Mouse (Mus musculus) forebrain, postnatal 0 days (tissue): ENCODE data around the gene Dbt. TPM values are rescaled to one million over a fixed set of nuclear protein-coding genes. Genes with fewer than 3 reads are reported as not detected.

Experiments
- ATAC-seq: fragments of 200-750 bp; cut with Nextera tagmentation; 2 replicates; pipeline ENCODE4 v1.8.0; 2017; ENCODE audit warnings: mild to moderate bottlenecking, moderate library complexity
- DNase-seq: peaks from one replicate; pipeline ENCODE4 v3.0.0-alpha.2; 2015
- H3K27ac ChIP-seq: fragments of 300-500 bp; sonication (generic); 2 replicates; pipeline ENCODE4 v1.5.1; 2014; ENCODE audit warnings: low read depth, mild to moderate bottlenecking, antibody characterized with exemption, low read length, moderate library complexity, mixed read lengths
- H3K27me3 ChIP-seq: fragments of 300-500 bp; sonication (generic); 2 replicates; pipeline ENCODE4 v1.6.1; 2014; ENCODE audit warnings: mild to moderate bottlenecking, low read length, mixed read lengths; ENCODE audit not compliant: insufficient read depth
- H3K36me3 ChIP-seq: fragments of 300-500 bp; sonication (generic); 2 replicates; pipeline ENCODE4 v1.6.1; 2014; ENCODE audit warnings: mild to moderate bottlenecking, moderate library complexity; ENCODE audit not compliant: insufficient read depth
- H3K4me1 ChIP-seq: fragments of 300-500 bp; sonication (generic); 2 replicates; pipeline ENCODE4 v1.6.1; 2014; ENCODE audit warnings: antibody characterized with exemption; ENCODE audit not compliant: insufficient read depth
- H3K4me2 ChIP-seq: fragments of 300-500 bp; sonication (generic); 2 replicates; pipeline ENCODE4 v1.6.1; 2014; ENCODE audit warnings: low read depth, mild to moderate bottlenecking, moderate library complexity
- H3K4me3 ChIP-seq: fragments of 300-500 bp; sonication (generic); 2 replicates; pipeline ENCODE4 v1.5.1; 2014; ENCODE audit warnings: low read depth, low read length, mixed read lengths
- H3K9ac ChIP-seq: fragments of 300-500 bp; sonication (generic); 2 replicates; pipeline ENCODE4 v1.6.1; 2014; ENCODE audit warnings: mild to moderate bottlenecking
- H3K9me3 ChIP-seq: fragments of 300-500 bp; sonication (generic); 2 replicates; pipeline ENCODE4 v1.6.1; 2016; ENCODE audit warnings: low read length
- CTCF ChIP-seq: sonication (generic); IDR thresholded peaks from 2 replicates; pipeline ENCODE4 v1.5.1; 2016; ENCODE audit warnings: antibody characterized with exemption, control low read depth, low read depth
- WGBS: fragments of 180-500 bp; shearing (Covaris S2); extraction: QIAGEN DNeasy Blood & Tissue Kit; methylation state at CpG from one replicate; pipeline ENCODE4 v1.1.7; 2014; 5-methylcytosine and 5-hydroxymethylcytosine counted together
- polyA plus RNA-seq: library from polyadenylated mRNA; unstranded; fragments of >200 nt; fragmentation: Nextera tagmentation; extraction: Ambion mirVana; gene quantifications from 2 replicates; pipeline ENCODE4 v1.2.1, GENCODE M21; 2015
- total RNA-seq: library from RNA; depleted of rRNA; stranded (reverse); fragments of >200 nt; gene quantifications from 2 replicates; pipeline ENCODE4 v1.2.3, GENCODE M21; 2014; rRNA removed

Dbt gene
- total and polyA plus RNA-seq, 2 experiments from 2014 or later, result 13.3 to 21.1 TPM

DNA sequence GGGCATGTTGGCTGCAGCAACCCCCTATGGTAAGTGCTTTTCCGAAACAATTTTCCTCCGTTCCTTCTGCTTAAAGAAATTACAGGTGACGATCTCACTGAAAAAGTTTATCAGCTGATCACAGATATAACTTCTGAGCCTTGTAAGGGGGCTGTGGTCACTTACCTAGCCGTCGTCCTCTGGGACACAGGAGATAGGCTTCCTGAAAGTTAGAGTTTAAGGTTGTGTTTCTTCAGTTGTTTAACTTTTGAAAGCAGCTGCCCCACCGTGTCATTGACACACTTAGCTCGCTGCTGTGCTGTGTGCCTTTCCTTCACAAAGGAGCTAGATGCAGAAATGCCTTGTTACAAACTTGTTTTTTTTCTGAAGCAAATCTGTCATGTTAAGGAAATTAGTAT is 50.2 kb downstream of the Dbt start:
- Histone ChIP-seq H3K27me3 (no peaks in the 10 kb centered on the region), H3K9ac (no peak overlapping the region), H3K36me3 (no peaks in the 10 kb centered on the region), H3K4me3 (no peak overlapping the region), H3K4me2 (no peak overlapping the region), H3K27ac (no peak overlapping the region), H3K4me1 (no peaks in the 10 kb centered on the region), H3K9me3 (no peaks in the 10 kb centered on the region)
- no peak for TF ChIP-seq CTCF
- ATAC-seq (no peak), DNase-seq (no peak)
- 87% methylated on average over 7 of the region's 7 CpGs for WGBS

DNA sequence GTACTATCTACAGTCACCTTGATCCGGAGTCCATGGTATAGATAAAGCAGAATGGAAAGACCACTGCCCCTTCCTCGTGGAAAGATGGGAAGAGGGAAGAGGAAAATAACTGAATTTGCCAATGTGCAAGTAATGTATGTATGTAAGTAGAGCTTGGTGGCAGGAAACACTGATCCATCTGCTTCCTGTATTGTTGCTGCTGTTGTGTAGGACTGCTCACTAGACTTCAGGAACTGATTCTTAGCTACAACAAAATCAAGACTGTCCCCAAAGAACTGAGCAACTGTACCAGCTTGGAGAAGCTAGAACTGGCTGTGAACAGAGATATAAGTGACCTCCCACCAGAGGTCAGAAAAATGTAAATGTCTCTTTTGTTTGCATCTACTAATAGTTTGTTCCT is 57.8 kb downstream of the Dbt start:
- no peak for ATAC-seq
- Histone ChIP-seq H3K4me1 (no peaks in the 10 kb centered on the region), H3K9ac (no peak overlapping the region), H3K27ac (no peak overlapping the region), H3K4me2 (no peak overlapping the region), H3K4me3 (no peak overlapping the region), H3K27me3 (no peaks in the 10 kb centered on the region), H3K9me3 (no peaks in the 10 kb centered on the region), H3K36me3 (no peaks in the 10 kb centered on the region)
- 80% methylated on average over 2 of the region's 2 CpGs for WGBS
- TF ChIP-seq CTCF, result no peak
- no peak for DNase-seq

DNA sequence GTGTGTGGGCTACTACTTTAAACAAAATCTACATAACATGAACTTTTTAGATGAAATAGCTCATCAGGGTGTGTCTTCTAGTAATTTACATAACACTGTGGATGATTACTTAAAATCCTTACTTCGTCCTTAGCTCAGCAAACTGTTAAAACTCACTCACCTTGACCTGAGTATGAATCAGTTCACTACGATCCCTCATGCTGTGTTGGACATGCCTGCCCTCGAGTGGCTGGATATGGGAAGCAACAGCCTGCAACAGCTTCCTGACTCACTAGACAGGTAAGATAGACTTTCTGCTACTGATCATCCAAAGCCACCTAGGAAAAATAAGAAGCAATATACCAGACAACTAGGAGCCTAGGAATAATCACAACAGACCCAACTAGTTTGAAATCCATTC is 64.4 kb downstream of the Dbt start:
- Histone ChIP-seq H3K36me3 (peaks cover 17% of the 10 kb centered on the region), H3K9ac (no peak overlapping the region), H3K4me1 (no peaks in the 10 kb centered on the region), H3K4me2 (no peak overlapping the region), H3K4me3 (no peak overlapping the region), H3K27ac (no peak overlapping the region), H3K27me3 (no peaks in the 10 kb centered on the region), H3K9me3 (no peaks in the 10 kb centered on the region)
- WGBS, result 61% methylated on average over 3 of the region's 3 CpGs
- TF ChIP-seq CTCF, result peak; percentile 45
- no peak for DNase-seq
- ATAC-seq, result no peak

DNA sequence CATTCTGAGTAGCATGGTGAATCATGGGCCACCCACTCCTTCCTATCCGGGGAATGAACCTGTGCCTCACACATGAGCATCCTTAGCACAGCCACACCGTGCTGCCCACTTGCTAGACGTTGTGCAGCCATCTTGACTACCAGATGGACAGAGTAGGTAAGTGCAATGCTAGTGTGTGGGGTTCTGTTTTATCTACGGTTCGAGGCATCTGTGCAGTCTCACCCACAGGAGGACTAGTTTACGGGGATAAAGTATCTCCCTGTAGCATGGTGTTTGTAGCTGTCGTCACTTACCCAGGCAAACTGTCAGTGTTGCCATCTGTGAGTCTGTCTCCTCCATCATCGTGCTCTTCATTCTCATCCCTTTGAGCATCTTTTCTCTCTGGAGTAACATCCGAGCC is 69.3 kb downstream of the Dbt start:
- Histone ChIP-seq H3K27ac (no peak overlapping the region), H3K9me3 (no peaks in the 10 kb centered on the region), H3K27me3 (no peaks in the 10 kb centered on the region), H3K4me2 (no peak overlapping the region), H3K36me3 (peaks cover 51% of the 10 kb centered on the region), H3K4me3 (no peak overlapping the region), H3K9ac (no peak overlapping the region), H3K4me1 (no peaks in the 10 kb centered on the region)
- TF ChIP-seq CTCF, result no peak
- ATAC-seq (no peak), DNase-seq (no peak)
- 87% methylated on average over 9 of the region's 9 CpGs for WGBS

DNA sequence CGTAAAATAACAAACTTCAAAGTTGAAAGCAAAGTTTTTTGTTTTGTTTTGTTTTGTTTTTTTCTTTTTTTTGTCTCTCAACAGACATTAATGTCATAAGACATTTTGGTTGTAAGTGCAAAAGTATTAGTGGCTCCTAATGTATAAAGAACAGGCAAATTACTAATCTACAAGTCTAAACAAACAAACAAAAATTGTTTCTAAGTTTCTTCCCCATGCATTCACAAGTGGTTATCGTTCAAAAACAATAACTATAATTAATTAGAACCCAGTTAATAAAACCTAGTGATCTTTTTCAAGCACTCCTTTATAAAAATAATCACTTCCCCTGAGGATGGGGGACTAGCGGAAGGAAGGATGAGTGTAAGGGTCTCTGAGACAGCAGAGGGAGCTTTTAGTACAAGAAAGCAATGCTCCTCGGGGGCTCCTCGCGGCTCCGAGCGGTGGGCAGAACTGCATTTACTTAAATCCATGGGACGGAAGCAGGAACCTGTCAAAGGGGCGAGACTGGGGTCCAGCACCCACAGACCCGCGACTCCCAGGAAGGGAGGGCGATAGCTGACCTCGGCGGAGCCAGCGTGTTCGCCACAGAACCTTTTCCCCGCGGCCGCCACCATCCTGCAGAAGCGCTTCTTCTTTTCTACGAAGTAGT is 81.3 kb downstream of the Dbt start:
- H3K27ac ChIP-seq, result peak overlapping the region; percentile 92
- 3% methylated on average over 22 of the region's 22 CpGs for WGBS
- peak overlapping the region; percentile 58 for H3K4me2 ChIP-seq
- no peaks in the 10 kb centered on the region for H3K9me3 ChIP-seq
- H3K27me3 ChIP-seq, result no peaks in the 10 kb centered on the region
- peak overlapping the region; percentile 91 for H3K4me3 ChIP-seq
- ATAC-seq (peak; percentile 87), DNase-seq (peak; percentile 72)
- H3K9ac ChIP-seq, result peak overlapping the region; percentile 65
- H3K36me3 ChIP-seq, result peaks cover 15% of the 10 kb centered on the region
- TF ChIP-seq CTCF, result peak; percentile 63
- H3K4me1 ChIP-seq, result peaks cover 9% of the 10 kb centered on the region; the same call in 1 of the 2 replicates

DNA sequence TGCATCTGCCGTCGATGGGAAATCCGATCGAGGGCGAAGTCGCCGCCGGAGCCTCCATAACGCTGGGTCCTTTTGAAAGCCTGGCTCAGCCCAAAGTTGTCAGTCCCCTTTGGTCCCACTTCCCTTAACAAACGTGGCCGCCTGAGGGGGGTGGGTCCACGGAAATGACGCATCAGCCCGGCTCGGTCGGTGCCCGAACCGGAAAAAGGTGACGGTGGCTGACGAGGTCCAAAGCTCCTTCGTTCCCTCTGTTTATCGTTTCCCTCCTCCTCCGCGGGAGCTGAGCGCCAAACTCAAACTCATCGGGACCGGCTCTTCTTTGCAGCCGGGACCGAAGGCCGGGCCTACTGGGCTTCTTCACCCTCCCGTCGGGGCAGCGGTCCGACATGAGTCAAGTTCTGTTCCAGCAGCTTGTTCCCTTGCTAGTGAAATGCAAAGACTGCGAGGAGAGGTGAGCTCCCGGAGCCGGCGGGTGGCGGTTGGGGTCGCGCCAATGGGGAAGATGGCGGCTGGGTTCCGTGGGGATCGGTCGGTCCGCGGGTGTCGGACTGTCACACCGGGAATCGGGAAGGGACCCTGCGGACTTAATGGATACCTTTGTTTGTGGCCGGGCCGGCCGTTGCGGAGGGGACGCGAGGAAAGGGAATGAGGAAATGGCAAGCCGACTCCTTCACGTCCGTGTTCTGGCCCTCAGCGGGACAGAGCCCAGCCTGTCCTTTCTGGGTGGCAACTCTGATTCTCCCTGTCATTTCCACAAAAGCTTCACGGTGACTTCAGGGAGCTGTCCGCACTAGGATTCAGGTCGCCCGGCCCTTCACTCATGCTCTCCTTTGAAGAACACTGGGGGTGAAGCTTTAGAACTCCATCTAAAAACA is 82.1 kb downstream of the Dbt start, which contains the start of gene Sass6:
Gene Sass6 (plus strand): TSS at position 255 of the 875 bp plus-strand sequence.
- Histone ChIP-seq H3K4me1 (peaks cover 9% of the 10 kb centered on the region; the same call in 1 of the 2 replicates), H3K27me3 (no peaks in the 10 kb centered on the region), H3K4me3 (peak within 1 kb of the TSS; percentile 91), H3K9ac (peak within 1 kb of the TSS; percentile 65), H3K27ac (peak within 1 kb of the TSS; percentile 92), H3K9me3 (no peaks in the 10 kb centered on the region), H3K4me2 (peak within 1 kb of the TSS; percentile 58), H3K36me3 (peaks cover 8% of the 10 kb centered on the region; the same call in 1 of the 2 replicates)
- DNase-seq (peak; percentile 99), ATAC-seq (peak; percentile 99)
- no peak for TF ChIP-seq CTCF
- under 1% methylated on average over 65 of the region's 65 CpGs for WGBS

DNA sequence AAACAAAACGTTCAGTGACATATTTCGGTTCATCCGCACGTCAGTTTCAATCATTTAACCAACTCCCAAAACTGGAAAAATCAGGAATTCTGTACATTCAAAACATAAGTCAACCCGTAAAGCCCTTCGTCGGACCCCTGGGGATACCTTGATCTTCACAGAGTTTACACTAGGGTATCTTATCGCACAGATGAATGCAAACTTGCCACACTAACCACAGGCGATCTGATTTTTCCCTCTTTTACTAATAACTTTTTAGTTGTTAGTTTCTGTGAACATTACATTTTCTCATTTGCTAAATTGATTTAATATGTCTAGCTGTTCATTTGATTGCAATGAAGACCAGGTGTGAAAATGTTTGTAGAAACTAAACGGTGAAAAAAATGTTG is 82.7 kb downstream of the Dbt start:
- no peak overlapping the region for H3K27ac ChIP-seq
- peak overlapping the region; percentile 91 for H3K4me3 ChIP-seq

More for the DNA sequence above, 82.7 kb downstream of the Dbt start:
- WGBS, result 9% methylated on average over 10 of the region's 10 CpGs
- no peak for ATAC-seq
- H3K9ac ChIP-seq, result peak overlapping the region; percentile 65
- no peaks in the 10 kb centered on the region for H3K9me3 ChIP-seq
- no peak for TF ChIP-seq CTCF
- peaks cover 9% of the 10 kb centered on the region; the same call in 1 of the 2 replicates for H3K4me1 ChIP-seq
- no peak for DNase-seq
- no peaks in the 10 kb centered on the region for H3K27me3 ChIP-seq
- H3K36me3 ChIP-seq, result peaks cover 6% of the 10 kb centered on the region; the same call in 1 of the 2 replicates
- peak overlapping the region; percentile 58 for H3K4me2 ChIP-seq

Other genes starting within 250 kb of the Dbt start
- 3.2 and 4.1 TPM in 2 replicates for gene Cdc14a, start 89.0 kb upstream of the Dbt start, total RNA-seq
- gene Cdc14a, start 89.0 kb upstream of the Dbt start, polyA plus RNA-seq, result 2.0 and 3.1 TPM in 2 replicates
- gene Rtca, start 4.9 kb upstream of the Dbt start, total RNA-seq, result 89.9 and 109 TPM in 2 replicates
- gene Rtca, start 4.9 kb upstream of the Dbt start, polyA plus RNA-seq, result 137 TPM in 2 replicates
- gene Lrrc39, start 49.9 kb downstream of the Dbt start, total RNA-seq, result 0.08 TPM in 1 of 2 replicates, not detected in the other
- gene Lrrc39, start 49.9 kb downstream of the Dbt start, polyA plus RNA-seq, result 0.15 and 0.16 TPM in 2 replicates
- gene Sass6, start 81.9 kb downstream of the Dbt start, total RNA-seq, result 8.7 and 10.3 TPM in 2 replicates
- 6.0 and 8.0 TPM in 2 replicates for gene Sass6, start 81.9 kb downstream of the Dbt start, polyA plus RNA-seq
- gene Trmt13, start 101.5 kb downstream of the Dbt start, total RNA-seq, result 13.5 and 21.0 TPM in 2 replicates
- gene Trmt13, start 101.5 kb downstream of the Dbt start, polyA plus RNA-seq, result 10.3 and 14.4 TPM in 2 replicates
- 57.6 and 58.6 TPM in 2 replicates for gene Mfsd14a, start 149.6 kb downstream of the Dbt start, total RNA-seq
- gene Mfsd14a, start 149.6 kb downstream of the Dbt start, polyA plus RNA-seq, result 46.6 and 51.7 TPM in 2 replicates
- gene Gm43191, start 168.2 kb downstream of the Dbt start, total RNA-seq, result not detected in 2 replicates
- gene Gm43191, start 168.2 kb downstream of the Dbt start, polyA plus RNA-seq, result not detected in 2 replicates
- gene Slc35a3, start 199.8 kb downstream of the Dbt start, total RNA-seq, result 14.1 and 21.9 TPM in 2 replicates
- gene Slc35a3, start 199.8 kb downstream of the Dbt start, polyA plus RNA-seq, result 3.7 and 4.8 TPM in 2 replicates